Mouse (Mus musculus) mature B cell (primary cell): ENCODE results near the gene Cotl1.

Source experiments
- in situ Hi-C: fragments of 300-500 bp; cut with MboI; formaldehyde crosslinking; loops from 2 replicates; pipeline ENCODE4 v1.14.3; 2019

The Cotl1 gene

GRCm38 (mm10) chr8:119840275-119840808 lies at the start of gene Cotl1:
Gene Cotl1, minus strand, starts transcription at chr8:119840544.
- in situ Hi-C loops = loop anchor here (5.0 to 10.0 kb wide), 2 partner anchors 58 to 136 kb away; partner anchors contain the start of gene Atp2c2

DNA sequence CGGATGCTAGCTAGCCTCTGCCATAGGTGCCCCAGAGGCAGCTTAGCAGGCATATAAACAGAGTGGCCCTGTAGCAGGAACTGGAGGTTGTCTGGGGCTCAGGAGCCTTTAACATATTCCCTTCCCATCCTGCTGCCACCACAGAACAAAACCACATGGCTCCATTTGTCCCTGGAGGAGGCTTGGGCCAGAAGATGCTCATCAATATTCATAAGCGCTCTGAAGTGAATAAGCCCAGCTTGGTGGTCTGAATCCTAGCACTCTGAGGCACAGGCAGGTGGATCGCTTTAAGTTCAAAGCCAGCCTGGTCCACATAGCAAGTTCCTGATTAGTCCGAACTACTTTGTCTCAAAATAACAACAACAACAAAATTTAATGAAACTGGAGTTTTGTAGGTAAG lies 47.7 kb upstream of the Cotl1 start:
- in situ Hi-C loops = no loop called here

DNA sequence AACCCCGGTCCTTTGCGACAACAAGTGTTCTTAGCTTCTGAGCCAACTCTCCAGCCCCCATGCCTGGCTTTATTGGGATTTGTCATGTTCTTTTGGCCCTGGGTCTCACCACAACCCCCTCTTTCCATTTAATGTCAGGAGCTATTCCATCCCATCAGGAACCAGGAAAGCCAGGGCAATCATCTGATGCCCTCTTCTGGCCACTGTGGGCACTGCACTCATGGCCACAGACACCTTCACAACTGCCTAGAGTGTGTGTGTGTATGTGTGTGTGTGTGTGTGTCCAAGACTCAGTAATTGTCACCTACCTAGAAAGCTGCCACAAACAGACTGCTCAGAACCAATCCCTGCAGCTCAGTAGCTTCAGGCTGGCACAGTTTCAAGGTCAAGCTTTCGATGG lies 46.8 kb upstream of the Cotl1 start:
- in situ Hi-C loops = no loop called here

DNA sequence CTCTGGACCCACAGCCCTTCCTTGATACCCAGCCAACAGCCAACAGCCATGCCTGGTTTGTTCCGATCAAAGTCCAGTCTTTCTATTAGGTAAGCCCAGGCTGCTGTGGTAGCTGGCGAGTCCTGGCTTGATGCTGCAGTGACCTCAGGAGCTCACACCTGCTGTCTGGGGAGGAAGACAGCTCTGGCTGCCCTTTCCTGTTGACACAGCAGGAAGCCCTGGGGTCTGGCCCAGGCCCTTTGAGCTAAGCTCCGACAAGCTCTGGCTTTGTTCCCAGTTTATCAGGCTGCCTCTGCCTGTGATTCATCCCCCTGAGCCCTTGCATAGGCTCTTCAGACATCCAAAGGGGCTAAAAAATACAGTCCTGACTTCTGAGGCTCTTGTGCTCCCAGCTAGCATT lies 45.3 kb upstream of the Cotl1 start:
- in situ Hi-C loops = no loop called here

- in situ Hi-C loops = no loop called here
These were observed 42.9 kb upstream of the Cotl1 start for GRCm38 (mm10) chr8:119883281-119883680.

- in situ Hi-C loops = no loop called here
These were observed 41.6 kb upstream of the Cotl1 start for GRCm38 (mm10) chr8:119881917-119882316.

- in situ Hi-C loops = no loop called here
These were observed 41.0 kb upstream of the Cotl1 start for GRCm38 (mm10) chr8:119881301-119881700.

DNA sequence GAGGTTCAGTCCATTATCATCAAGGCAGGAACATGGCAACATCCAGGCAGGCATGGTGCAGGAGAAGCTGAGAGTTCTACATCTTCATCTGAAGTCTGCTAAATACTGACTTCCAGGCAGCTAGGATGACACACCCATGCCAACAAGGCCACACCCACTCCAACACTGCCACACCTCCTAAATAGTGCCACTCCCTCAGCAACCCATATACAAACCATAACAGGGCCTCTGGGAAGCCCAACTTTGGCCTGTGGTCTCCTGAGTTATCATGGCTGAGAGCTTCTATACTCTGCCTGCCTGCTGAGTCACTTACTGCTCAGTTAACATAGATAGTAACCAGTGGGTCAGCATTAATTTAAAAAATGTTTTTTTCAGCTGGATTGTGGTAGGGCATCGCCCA lies 32.8 kb upstream of the Cotl1 start:
- in situ Hi-C loops = no loop called here

DNA sequence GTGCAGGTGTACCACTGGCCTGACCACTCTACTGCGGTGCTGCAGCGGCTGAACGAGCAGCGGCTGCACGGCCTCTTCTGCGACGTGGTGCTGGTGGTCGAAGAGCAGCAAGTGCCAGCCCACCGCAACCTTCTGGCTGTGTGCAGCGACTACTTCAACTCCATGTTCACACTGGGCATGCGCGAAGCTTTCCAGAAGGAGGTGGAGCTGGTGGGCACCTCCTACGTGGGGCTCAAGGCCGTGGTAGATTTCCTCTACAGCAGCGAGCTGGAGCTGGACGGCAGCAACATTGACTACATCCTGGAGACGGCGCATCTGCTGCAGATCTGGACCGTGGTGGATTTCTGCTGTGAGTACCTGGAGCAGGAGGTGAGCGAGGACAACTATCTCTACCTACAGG lies 29.3 kb upstream of the Cotl1 start:
- in situ Hi-C loops = loop anchor here (5.0 kb wide), 1 partner anchor 48 kb away; no protein-coding TSS in a partner anchor

- in situ Hi-C loops = no loop called here
These were observed 22.4 kb upstream of the Cotl1 start for GRCm38 (mm10) chr8:119862749-119863148.

DNA sequence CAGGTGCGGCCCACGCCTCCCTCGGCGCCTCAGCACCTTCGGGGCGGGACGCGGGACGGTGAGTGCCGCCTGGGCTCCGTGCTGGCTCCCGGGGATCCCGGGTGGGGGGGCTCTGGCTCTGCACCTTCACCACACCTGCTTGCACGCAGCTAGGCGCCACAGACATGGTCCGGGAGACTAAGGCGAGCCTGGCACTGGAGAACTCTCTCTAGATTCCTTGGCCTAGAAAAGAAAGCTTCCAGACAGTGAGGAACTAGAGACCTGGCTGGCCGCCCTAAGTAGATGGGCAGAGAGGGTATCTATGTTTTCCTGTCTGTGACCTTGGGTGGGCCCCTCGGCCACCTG lies 22.0 kb upstream of the Cotl1 start:
- in situ Hi-C loops = no loop called here

- in situ Hi-C loops = no loop called here
These were observed 21.5 kb upstream of the Cotl1 start, which contains the start of gene Klhl36 for GRCm38 (mm10) chr8:119861706-119862389. Gene Klhl36, plus strand, starts transcription at chr8:119862266.

DNA sequence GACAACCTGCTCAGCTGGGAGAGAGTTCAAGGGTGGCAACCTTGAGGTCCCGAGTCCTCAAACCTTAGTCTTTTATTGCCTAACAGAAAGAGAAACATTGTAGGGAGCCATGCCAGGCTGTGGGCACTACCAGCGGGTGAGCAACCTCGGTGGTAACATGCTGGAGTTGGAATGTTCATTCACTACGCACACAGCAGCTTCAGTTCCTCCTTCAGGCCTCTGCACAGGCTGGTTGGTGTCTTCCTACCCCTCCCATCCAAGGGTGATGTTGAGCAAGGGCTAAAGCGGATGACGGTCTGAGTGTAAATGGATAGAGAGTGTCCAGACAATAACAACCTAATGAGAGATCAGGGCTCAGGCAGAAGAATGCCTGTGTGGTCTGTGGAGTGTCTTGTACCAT lies 17.4 kb upstream of the Cotl1 start:
- in situ Hi-C loops = no loop called here

DNA sequence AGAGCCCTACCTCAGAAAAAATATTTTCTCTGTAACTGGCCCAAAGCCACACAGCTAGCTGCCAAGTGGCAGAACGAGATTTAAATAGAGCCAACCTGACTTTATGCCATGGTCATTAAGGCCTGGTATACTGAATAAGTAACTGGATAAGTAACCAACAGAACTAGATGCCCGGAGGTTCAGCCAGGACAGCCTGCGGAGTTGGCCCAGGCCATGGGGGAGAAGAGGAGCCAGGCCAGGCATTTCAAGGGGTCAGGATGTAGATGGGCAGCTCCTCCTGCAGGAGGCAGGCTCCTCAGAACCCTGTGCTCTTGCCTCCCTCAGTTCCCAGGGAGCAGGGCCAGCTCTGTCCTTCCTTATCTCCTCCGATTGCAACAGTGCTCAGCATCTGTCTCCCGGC lies 15.3 kb upstream of the Cotl1 start:
- in situ Hi-C loops = no loop called here

GRCm38 (mm10) chr8:119854035-119854434 lies 13.7 kb upstream of the Cotl1 start:
- in situ Hi-C loops = no loop called here

GRCm38 (mm10) chr8:119853521-119853920 lies 13.2 kb upstream of the Cotl1 start:
- in situ Hi-C loops = no loop called here

GRCm38 (mm10) chr8:119847232-119847922 lies 7.0 kb upstream of the Cotl1 start:
- in situ Hi-C loops = loop anchor here (10.0 kb wide), 1 partner anchor 143 kb away; the partner anchor contains the start of gene Atp2c2

DNA sequence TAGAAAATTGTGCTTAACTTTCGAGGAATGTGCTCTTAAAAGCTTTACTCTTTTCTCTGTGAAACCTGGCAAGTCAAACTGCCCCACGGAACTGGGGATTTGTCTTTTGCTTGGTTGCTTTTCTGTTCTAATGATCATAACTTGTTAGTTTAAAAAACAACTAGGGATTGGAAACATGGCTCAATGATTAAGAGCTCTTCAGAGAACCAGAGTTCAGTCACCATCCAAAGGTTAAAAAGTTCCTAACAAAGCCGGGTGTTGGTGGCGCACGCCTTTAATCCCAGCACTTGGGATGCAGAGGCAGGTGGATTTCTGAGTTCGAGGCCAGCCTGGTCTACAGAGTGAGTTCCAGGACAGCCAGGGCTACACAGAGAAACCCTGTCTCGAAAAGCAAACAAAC lies 5.4 kb upstream of the Cotl1 start:
- in situ Hi-C loops = loop anchor here (10.0 kb wide), 1 partner anchor 141 kb away; the partner anchor contains the start of gene Atp2c2

- in situ Hi-C loops = loop anchor here (5.0 to 10.0 kb wide), 2 partner anchors 62 to 140 kb away; partner anchors contain the start of gene Atp2c2
These were observed 4.2 kb upstream of the Cotl1 start for GRCm38 (mm10) chr8:119844577-119844976.

DNA sequence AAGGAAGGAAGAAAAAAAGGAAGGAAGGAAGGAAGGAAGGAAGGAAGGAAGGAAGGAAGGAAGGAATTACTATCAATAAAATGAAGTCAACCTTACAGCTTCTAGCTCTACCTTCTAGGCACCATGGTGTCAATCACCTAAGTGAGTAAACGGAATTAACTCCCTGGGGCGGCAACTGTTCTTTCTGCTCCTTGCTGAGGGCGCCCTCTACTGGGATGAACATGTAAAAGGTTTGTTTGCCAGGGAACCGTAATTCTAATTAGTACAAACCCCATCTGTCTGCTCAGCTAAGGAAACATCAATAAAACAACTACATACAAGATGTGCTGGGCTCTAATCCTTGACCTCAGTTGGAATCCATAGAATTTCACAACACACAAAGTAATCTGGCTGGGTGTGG lies 3.1 kb upstream of the Cotl1 start:
- in situ Hi-C loops = loop anchor here (5.0 to 10.0 kb wide), 2 partner anchors 61 to 139 kb away; partner anchors contain the start of gene Atp2c2

- in situ Hi-C loops = loop anchor here (5.0 to 10.0 kb wide), 2 partner anchors 59 to 136 kb away; partner anchors contain the start of gene Atp2c2
These were observed 614 bp upstream of the Cotl1 start for GRCm38 (mm10) chr8:119840905-119841411.

DNA sequence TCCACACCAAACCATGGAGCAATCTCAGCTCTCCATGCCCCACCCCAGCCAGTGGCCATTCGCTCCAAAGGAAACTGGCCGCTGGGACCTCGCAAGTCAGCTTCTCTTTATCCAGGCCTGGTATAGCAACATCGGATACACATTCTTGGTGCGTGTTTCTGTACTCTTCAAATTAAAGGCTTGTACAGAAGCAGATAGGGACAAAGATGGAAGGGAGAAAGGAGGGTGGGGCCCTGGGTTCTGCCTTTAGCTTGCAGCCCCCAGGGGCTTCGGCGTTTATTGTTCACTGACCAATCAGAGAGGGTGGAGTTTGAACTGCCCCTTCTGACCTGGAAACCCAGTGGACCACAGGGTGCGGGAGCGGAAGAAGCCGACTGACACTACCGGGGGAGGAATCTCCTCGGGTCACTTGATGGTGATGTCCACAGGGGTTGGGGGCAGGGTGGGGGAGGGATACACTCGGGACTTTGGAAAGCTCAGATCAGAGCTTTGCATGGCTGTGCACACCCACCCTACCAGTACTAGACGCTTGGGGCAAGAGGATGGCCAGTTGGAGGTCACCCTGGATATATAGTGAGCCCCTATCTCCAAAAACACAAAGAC lies 824 bp downstream of the Cotl1 start:
- in situ Hi-C loops = loop anchor here (5.0 to 10.0 kb wide), 2 partner anchors 57 to 135 kb away; partner anchors contain the start of gene Atp2c2
